Mouse (Mus musculus) kidney, postnatal 0 days (tissue): ENCODE measurements around the gene Faap100. TPM values are rescaled to one million over a fixed set of nuclear protein-coding genes. Genes with fewer than 3 reads are reported as not detected.
A peak's percentile ranks its signal among the peaks of the same experiment; 100 is the strongest.

Experiments used
- ATAC-seq: fragments of 200-750 bp; cut with Nextera tagmentation; replicated peaks from 2 replicates; pipeline ENCODE4 v1.8.0; 2017; ENCODE audit warnings: low read depth, moderate number of reproducible peaks, moderate TSS enrichment, moderate library complexity; ENCODE audit not compliant: low FRiP score
- DNase-seq: peaks from one replicate; pipeline ENCODE4 v3.0.0-alpha.2; 2016; ENCODE audit warnings: low spot score
- H3K27ac ChIP-seq: fragments of 300-500 bp; sonication (generic); 2 replicates; pipeline ENCODE4 v1.5.1; 2014; ENCODE audit warnings: mild to moderate bottlenecking
- H3K27me3 ChIP-seq: fragments of 300-500 bp; sonication (generic); 2 replicates; pipeline ENCODE4 v1.6.1; 2014; ENCODE audit warnings: low read length, mixed read lengths; ENCODE audit not compliant: insufficient read depth
- H3K36me3 ChIP-seq: fragments of 300-500 bp; sonication (generic); 2 replicates; pipeline ENCODE4 v1.6.1; 2014; ENCODE audit warnings: low read length, mixed read lengths; ENCODE audit not compliant: insufficient read depth
- H3K4me1 ChIP-seq: fragments of 300-500 bp; sonication (generic); replicated peaks from 2 replicates; pipeline ENCODE4 v1.6.1; 2014; ENCODE audit warnings: antibody characterized with exemption, low read length, mixed read lengths; ENCODE audit not compliant: insufficient read depth
- H3K4me2 ChIP-seq: fragments of 300-500 bp; sonication (generic); 2 replicates; pipeline ENCODE4 v1.6.1; 2014; ENCODE audit warnings: mild to moderate bottlenecking, low read length, moderate library complexity, mixed read lengths
- H3K4me3 ChIP-seq: fragments of 300-500 bp; sonication (generic); replicated peaks from 2 replicates; pipeline ENCODE4 v1.5.1; 2014; ENCODE audit warnings: low read depth, low read length
- H3K9ac ChIP-seq: fragments of 300-500 bp; sonication (generic); 2 replicates; pipeline ENCODE4 v1.6.1; 2014; ENCODE audit warnings: low read depth, low read length
- H3K9me3 ChIP-seq: fragments of 300-500 bp; sonication (generic); replicated peaks from 2 replicates; pipeline ENCODE4 v1.6.1; 2016; ENCODE audit warnings: low read length, inconsistent platforms, mixed read lengths
- CTCF ChIP-seq: IDR thresholded peaks from 2 replicates; pipeline ENCODE4 v1.5.1; 2016; ENCODE audit warnings: antibody characterized with exemption, low read depth, mild to moderate bottlenecking, moderate library complexity
- WGBS: fragments of 180-500 bp; shearing (Covaris S2); extraction: QIAGEN DNeasy Blood & Tissue Kit; methylation state at CpG from one replicate; pipeline ENCODE4 v1.1.7; 2014; 5-methylcytosine and 5-hydroxymethylcytosine counted together
- polyA plus RNA-seq: library from polyadenylated mRNA; unstranded; fragments of >200 nt; fragmentation: Nextera tagmentation; extraction: Ambion mirVana; gene quantifications from 2 replicates; pipeline ENCODE4 v1.2.1, GENCODE M21; 2015

The Faap100 gene
- polyA plus RNA-seq, 1 experiment from 2014 or later = 21.9 TPM

GRCm38 (mm10) chr11:120345067-120345681 is 33.4 kb downstream of the Faap100 start:
- no peak for ATAC-seq
- Histone ChIP-seq H3K4me2 (peak overlapping the region; percentile 46), H3K4me1 (peaks cover 4% of the 10 kb centered on the region), H3K4me3 (0 out of 2 replicates have a peak overlapping the region, but pooled peaks have one; percentile 1), H3K36me3 (peaks cover 10% of the 10 kb centered on the region), H3K27me3 (no peaks in the 10 kb centered on the region), H3K9ac (no peak overlapping the region), H3K27ac (peak overlapping the region; percentile 2; the same call in 1 of the 2 replicates), H3K9me3 (no peaks in the 10 kb centered on the region)
- 22% methylated on average over 1 of the region's 1 CpGs for WGBS
- no peak for TF ChIP-seq CTCF
- no peak for DNase-seq

DNA sequence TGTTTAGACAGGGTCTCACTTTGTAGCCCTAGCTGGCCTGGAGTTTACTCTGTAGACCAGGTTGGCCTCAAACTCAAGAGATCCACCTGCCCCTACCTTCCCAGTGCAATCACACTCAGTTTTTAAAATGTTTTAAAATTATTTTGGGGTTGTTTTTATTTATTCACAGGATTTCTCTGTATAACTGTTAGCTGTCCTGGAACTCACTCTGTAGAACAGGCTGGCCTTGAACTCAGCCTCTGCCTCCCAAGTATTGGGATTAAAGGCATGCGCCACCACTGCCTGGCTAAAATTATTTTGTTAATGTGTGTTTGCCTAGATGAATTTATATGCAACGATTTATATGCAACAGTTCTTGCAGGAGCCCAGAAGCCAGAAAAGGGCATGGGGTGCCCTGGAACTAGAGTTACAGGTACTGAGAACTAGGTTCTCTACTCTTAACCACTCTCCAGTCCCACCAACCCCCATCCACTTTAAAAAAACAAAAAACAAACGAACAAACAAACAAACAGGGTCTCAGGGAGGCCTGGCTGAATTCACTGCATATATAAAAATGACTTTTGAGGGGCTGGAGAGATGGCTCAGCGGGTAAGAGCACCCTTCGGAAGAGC is 34.1 kb downstream of the Faap100 start:
- H3K4me3 ChIP-seq = no peak overlapping the region
- no peak for DNase-seq
- H3K9me3 ChIP-seq = no peaks in the 10 kb centered on the region
- ATAC-seq = no peak
- TF ChIP-seq CTCF = no peak
- 56% methylated on average over 5 of the region's 5 CpGs for WGBS
- peaks cover 10% of the 10 kb centered on the region for H3K36me3 ChIP-seq
- H3K27ac ChIP-seq = peak overlapping the region; percentile 66; the same call in 1 of the 2 replicates
- peak overlapping the region; percentile 46 for H3K4me2 ChIP-seq
- peaks cover 4% of the 10 kb centered on the region; the same call in 1 of the 2 replicates for H3K4me1 ChIP-seq
- H3K9ac ChIP-seq = no peak overlapping the region
- H3K27me3 ChIP-seq = no peaks in the 10 kb centered on the region

DNA sequence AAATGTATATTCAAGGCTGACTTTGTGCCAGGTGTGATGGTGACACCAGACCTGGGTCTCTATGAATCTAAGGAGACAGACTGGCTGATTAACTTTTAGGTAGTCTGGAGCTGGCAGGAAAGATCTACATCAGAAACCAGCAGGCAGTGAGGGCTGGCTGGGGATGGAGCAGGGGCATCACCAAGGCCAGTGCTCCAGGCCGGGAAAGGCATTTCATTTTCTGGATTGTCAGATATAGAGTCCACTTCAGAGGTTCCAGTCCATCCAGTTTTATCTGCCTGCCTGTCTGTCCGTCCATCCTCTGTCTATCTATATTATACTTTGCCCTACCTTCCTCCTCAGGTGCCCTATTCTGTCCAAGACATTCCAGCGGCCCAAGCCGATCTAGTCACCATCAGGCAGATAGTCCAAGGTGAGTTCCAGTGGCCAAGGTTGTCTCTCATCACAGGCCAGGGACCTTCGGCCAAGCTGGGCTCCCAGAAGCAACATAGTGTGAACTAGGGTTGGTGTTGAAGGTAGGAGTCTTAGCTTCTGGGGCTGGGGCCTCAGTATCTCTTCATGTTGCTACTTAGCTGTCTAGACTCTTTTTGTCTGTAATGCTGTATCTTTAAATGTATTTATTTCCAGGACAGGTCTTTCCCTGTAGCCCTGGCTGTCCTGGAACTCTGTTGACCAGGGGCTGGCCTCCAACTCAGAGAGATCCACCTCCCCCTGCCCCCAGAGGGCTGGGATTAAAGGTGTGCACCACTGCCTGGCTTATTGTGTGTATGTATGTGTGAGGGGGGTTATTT is 34.9 kb downstream of the Faap100 start:
- H3K4me1 ChIP-seq = peaks cover 4% of the 10 kb centered on the region; the same call in 1 of the 2 replicates
- no peak for TF ChIP-seq CTCF
- no peak overlapping the region for H3K4me2 ChIP-seq
- DNase-seq (no peak), ATAC-seq (no peak)
- peaks cover 10% of the 10 kb centered on the region for H3K36me3 ChIP-seq
- H3K27me3 ChIP-seq = no peaks in the 10 kb centered on the region
- no peak overlapping the region for H3K9ac ChIP-seq
- no peak overlapping the region for H3K4me3 ChIP-seq
- 70% methylated on average over 5 of the region's 5 CpGs for WGBS
- H3K9me3 ChIP-seq = no peaks in the 10 kb centered on the region
- H3K27ac ChIP-seq = peak overlapping the region; percentile 66; the same call in 1 of the 2 replicates

DNA sequence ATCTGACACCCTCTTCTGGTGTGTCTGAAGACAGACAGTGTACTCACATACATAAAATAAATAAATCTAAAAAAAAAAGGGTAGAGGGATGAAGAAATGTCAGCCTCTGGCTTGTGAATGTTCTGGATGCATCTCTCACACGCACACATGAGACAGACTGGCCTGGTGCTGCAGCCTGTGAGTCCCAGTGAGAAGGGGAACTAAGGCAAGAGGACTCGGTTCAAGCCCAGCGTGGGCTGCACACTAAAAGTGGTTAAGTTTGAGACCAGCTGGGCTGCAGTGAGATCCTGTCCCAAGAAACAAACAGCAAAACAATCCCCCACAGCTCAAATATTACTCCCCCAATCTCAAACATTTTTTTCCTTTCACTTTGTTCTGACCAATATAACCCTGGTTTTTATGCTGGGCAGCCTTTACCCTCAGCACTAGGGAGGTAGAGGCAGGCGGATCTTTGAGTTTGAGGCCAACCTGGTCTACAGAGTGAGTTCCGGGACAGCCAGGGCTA is 35.9 kb downstream of the Faap100 start:
- no peak overlapping the region for H3K4me2 ChIP-seq
- no peaks in the 10 kb centered on the region for H3K27me3 ChIP-seq
- H3K27ac ChIP-seq = no peak overlapping the region
- peaks cover 10% of the 10 kb centered on the region for H3K36me3 ChIP-seq
- no peak for DNase-seq
- peaks cover 4% of the 10 kb centered on the region; the same call in 1 of the 2 replicates for H3K4me1 ChIP-seq
- no peak for TF ChIP-seq CTCF
- no peaks in the 10 kb centered on the region for H3K9me3 ChIP-seq
- 92% methylated on average over 5 of the region's 5 CpGs for WGBS
- no peak overlapping the region for H3K9ac ChIP-seq
- ATAC-seq = no peak
- H3K4me3 ChIP-seq = no peak overlapping the region

- DNase-seq = no peak
These were observed 36.9 kb downstream of the Faap100 start for GRCm38 (mm10) chr11:120341661-120342060.

GRCm38 (mm10) chr11:120339978-120340513 is 38.5 kb downstream of the Faap100 start:
- peak; percentile 74 for ATAC-seq
- Histone ChIP-seq H3K4me2 (no peak overlapping the region), H3K36me3 (peaks cover 2% of the 10 kb centered on the region), H3K4me1 (no peaks in the 10 kb centered on the region), H3K27ac (peak overlapping the region; percentile 70), H3K9me3 (no peaks in the 10 kb centered on the region), H3K27me3 (no peaks in the 10 kb centered on the region), H3K4me3 (no peak overlapping the region), H3K9ac (no peak overlapping the region)
- peak; percentile 66 for DNase-seq
- TF ChIP-seq CTCF = no peak
- 67% methylated on average over 10 of the region's 10 CpGs for WGBS

More at GRCm38 (mm10) chr11:120341661-120342060, 36.9 kb downstream of the Faap100 start:
- no peak for TF ChIP-seq CTCF
- Histone ChIP-seq H3K27ac (no peak overlapping the region), H3K36me3 (peaks cover 7% of the 10 kb centered on the region), H3K9ac (no peak overlapping the region), H3K4me2 (no peak overlapping the region), H3K4me3 (no peak overlapping the region), H3K4me1 (peaks cover 4% of the 10 kb centered on the region; the same call in 1 of the 2 replicates), H3K9me3 (no peaks in the 10 kb centered on the region), H3K27me3 (no peaks in the 10 kb centered on the region)
- WGBS = 96% methylated on average over 4 of the region's 4 CpGs
- ATAC-seq = no peak
